ENCODE assay signal across 8 mouse cellular contexts in genomic region chr15:12825408-12825807, GRCm38 (mm10). TPM values are rescaled to one million over a fixed set of nuclear protein-coding genes. Genes with fewer than 3 reads are reported as not detected.
DNase-seq lines count a peak whose midpoint lies in the region; ATAC-seq and TF ChIP-seq lines count a peak whose summit lies in the region.

No protein-coding gene starts in this region.

- H3K4me2 ChIP-seq in forebrain, embryonic 12.5 days: peak overlapping the region; percentile 61
- H3K4me2 ChIP-seq in liver, embryonic 12.5 days: peak overlapping the region; percentile 86

- H3K4me3 ChIP-seq in gastrocnemius, adult 2 months: peak overlapping the region; percentile 99
- H3K4me3 ChIP-seq in C2C12 (ENCODE audit: insufficient read depth, poor library complexity, severe bottlenecking): peak overlapping the region; percentile 98
- peak overlapping the region; percentile 81 for H3K4me3 ChIP-seq in forebrain, embryonic 12.5 days (replicated peaks)
- peak overlapping the region; percentile 88 for H3K4me3 ChIP-seq in liver, embryonic 12.5 days

- peaks cover 31% of the 10 kb centered on the region for H3K4me1 ChIP-seq in forebrain, embryonic 12.5 days
- H3K4me1 ChIP-seq in liver, embryonic 12.5 days: peaks cover 68% of the 10 kb centered on the region

- peak overlapping the region; percentile 98 for H3ac ChIP-seq in C2C12 (ENCODE audit: control insufficient read depth, insufficient read length, low read depth)

- intact Hi-C loops in gastrocnemius, adult 2 months (cut with DNase I): no loop called here

- no peak overlapping the region; the same call in 1 of the 2 replicates for H3K27ac ChIP-seq in gastrocnemius, adult 2 months
- H3K27ac ChIP-seq in forebrain, embryonic 12.5 days: peak overlapping the region; percentile 76
- H3K27ac ChIP-seq in liver, embryonic 12.5 days: peak overlapping the region; percentile 74; the same call in 1 of the 2 replicates

- no peak for TF ChIP-seq CTCF in gastrocnemius, adult 2 months (IDR thresholded peaks at IDR 0.05)
- no peak for TF ChIP-seq CTCF in C2C12 (IDR thresholded peaks at IDR 0.05; ENCODE audit: control insufficient read depth, insufficient read depth, insufficient read length)

- peaks cover 25% of the 10 kb centered on the region for H3K79me3 ChIP-seq in C2C12 (ENCODE audit: low read depth)

- peak overlapping the region; percentile 90 for H3K9ac ChIP-seq in forebrain, embryonic 12.5 days
- H3K9ac ChIP-seq in liver, embryonic 12.5 days: peak overlapping the region; percentile 93

- H3K36me3 ChIP-seq in C2C12 (ENCODE audit: control insufficient read depth, insufficient read depth): peaks cover 60% of the 10 kb centered on the region
- H3K36me3 ChIP-seq in forebrain, embryonic 12.5 days (replicated peaks): peaks cover 46% of the 10 kb centered on the region
- H3K36me3 ChIP-seq in liver, embryonic 12.5 days: peaks cover 63% of the 10 kb centered on the region

- no peak for ATAC-seq in forebrain, embryonic 12.5 days (ENCODE audit: low FRiP score)
- no peak for ATAC-seq in liver, embryonic 12.5 days

- DNase-seq in gastrocnemius, adult 2 months: no peak
- DNase-seq in gastrocnemius, postnatal 10 days: no peak
- DNase-seq in Muller cell, postnatal 12 days (ENCODE audit: inconsistent ontology term): no peak
- no peak for DNase-seq in right cerebral cortex, adult 18-20 months
- no peak for DNase-seq in left cerebral cortex, adult 8-10 months (ENCODE audit: low spot score in 2 of 2)

- no peaks in the 10 kb centered on the region for H3K27me3 ChIP-seq in C2C12 (ENCODE audit: control insufficient read depth, insufficient read depth, insufficient read length)
- H3K27me3 ChIP-seq in forebrain, embryonic 12.5 days: no peaks in the 10 kb centered on the region
- no peaks in the 10 kb centered on the region for H3K27me3 ChIP-seq in liver, embryonic 12.5 days (replicated peaks)

- 57% methylated on average over 12 of the region's 12 CpGs for WGBS in forebrain, embryonic 12.5 days
- 46% methylated on average over 12 of the region's 12 CpGs for WGBS in liver, embryonic 12.5 days (ENCODE audit: insufficient replicate concordance)

- H3K9me3 ChIP-seq in forebrain, embryonic 12.5 days: no peaks in the 10 kb centered on the region
- no peaks in the 10 kb centered on the region for H3K9me3 ChIP-seq in liver, embryonic 12.5 days (replicated peaks)

- H3K79me2 ChIP-seq in C2C12 (ENCODE audit: control insufficient read depth, insufficient read depth): peaks cover 49% of the 10 kb centered on the region

TF ChIP-seq in C2C12, 6 proteins besides CTCF, POLR2A, EP300 and RAD21:
- TF ChIP-seq CEBPB (IDR thresholded peaks at IDR 0.05; ENCODE audit: low read depth): no peak
- no peak for TF ChIP-seq FOSL1 (IDR thresholded peaks at IDR 0.05; ENCODE audit: insufficient read depth, low read length, poor library complexity, severe bottlenecking)
- TF ChIP-seq MYOG (IDR thresholded peaks at IDR 0.05; ENCODE audit: control insufficient read depth, extremely low read depth, insufficient read length): no peak
- no peak for TF ChIP-seq USF1 (IDR thresholded peaks at IDR 0.05; ENCODE audit: low read depth)
- no peak for TF ChIP-seq MAX (IDR thresholded peaks at IDR 0.05)

RNA-seq across cellular contexts. Expression of gene Drosha, which starts 0.8 kb away (rescaled TPM):
- 10 to 100 TPM; 33.9 to 37.6 TPM for total RNA-seq in gastrocnemius, adult 2 months (2021)
- total RNA-seq in gastrocnemius, postnatal 10 days (2021): 10 to 100 TPM; 29.8 to 31.0 TPM
- polyA plus RNA-seq in C2C12 (2012; fragmentation: generic; extraction: Trizol): 42.0 TPM
- 73.9 and 81.9 TPM in 2 replicates for polyA plus RNA-seq in forebrain, embryonic 12.5 days (2016; fragmentation: Nextera tagmentation; extraction: Ambion mirVana)
- polyA plus RNA-seq in liver, embryonic 12.5 days (2016; fragmentation: Nextera tagmentation; extraction: Ambion mirVana): 24.3 and 26.3 TPM in 2 replicates
- total RNA-seq in left cerebral cortex, adult 8-10 months (2022): 10 to 100 TPM; 84.5 to 88.7 (median 86.3) TPM

RNA-seq across cellular contexts. Expression of gene 6030458C11Rik, which starts 1.0 kb away (rescaled TPM):
- 10 to 100 TPM; 21.5 to 22.7 TPM for total RNA-seq in gastrocnemius, adult 2 months (2021)
- 10 to 100 TPM; 17.9 to 18.2 TPM for total RNA-seq in gastrocnemius, postnatal 10 days (2021)
- 7.5 TPM for polyA plus RNA-seq in C2C12 (2012; fragmentation: generic; extraction: Trizol)
- polyA plus RNA-seq in forebrain, embryonic 12.5 days (2016; fragmentation: Nextera tagmentation; extraction: Ambion mirVana): 34.9 and 38.3 TPM in 2 replicates
- polyA plus RNA-seq in liver, embryonic 12.5 days (2016; fragmentation: Nextera tagmentation; extraction: Ambion mirVana): 48.6 and 52.0 TPM in 2 replicates
- total RNA-seq in left cerebral cortex, adult 8-10 months (2022): 10 to 100 TPM; 24.2 to 26.9 (median 25.4) TPM
